Mouse (Mus musculus): ENCODE measurements at regions not wholly inside any gene's neighbourhood (a gene's known extent, or its start where the extent isn't known, plus 50 kb on each side); places are given as distances from the start of the nearest gene placed in this dataset.

DNA sequence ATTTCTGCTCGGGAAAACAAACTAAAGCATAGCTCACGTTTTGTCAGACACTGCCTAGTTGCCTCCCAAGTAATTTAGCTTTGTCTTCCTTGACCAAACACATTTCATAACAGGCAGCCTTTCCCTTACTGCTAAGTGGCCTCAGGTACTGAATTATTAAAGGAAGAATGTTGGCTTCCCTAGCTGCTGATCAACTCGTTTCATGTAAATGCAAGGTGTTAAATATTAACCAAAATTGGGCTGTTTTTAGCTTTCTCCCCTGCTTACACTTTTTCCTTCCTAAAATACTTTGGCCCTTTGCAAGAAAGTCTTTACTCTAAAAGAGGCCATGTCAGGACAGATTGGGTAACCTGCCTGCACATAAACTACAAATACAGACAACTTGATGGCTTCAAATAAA is 265.4 kb downstream of the Pmp22 start:
- Histone ChIP-seq H3K4me3 (ENCODE audit: low read depth, low read length) (no peak overlapping the region), H3K36me3 (ENCODE audit: control insufficient read depth, insufficient read depth, low read length) (no peaks in the 10 kb centered on the region), H3K9ac (ENCODE audit: low read depth, low read length) (no peak overlapping the region), H3K4me1 (replicated peaks; ENCODE audit: control insufficient read depth, insufficient read depth, low read length) (no peaks in the 10 kb centered on the region), H3K27me3 (ENCODE audit: control insufficient read depth, insufficient read depth, low read length) (no peaks in the 10 kb centered on the region), H3K4me2 (replicated peaks; ENCODE audit: low read depth, low read length) (no peak overlapping the region), H3K27ac (ENCODE audit: low read depth, low read length) (no peak overlapping the region), H3K9me3 (ENCODE audit: control insufficient read depth, low read length) (no peaks in the 10 kb centered on the region)
- no peak for ATAC-seq (ENCODE audit: low FRiP score)
- no peak for DNase-seq (ENCODE audit: low spot score)
- WGBS: 79% methylated on average over 3 of the region's 3 CpGs

DNA sequence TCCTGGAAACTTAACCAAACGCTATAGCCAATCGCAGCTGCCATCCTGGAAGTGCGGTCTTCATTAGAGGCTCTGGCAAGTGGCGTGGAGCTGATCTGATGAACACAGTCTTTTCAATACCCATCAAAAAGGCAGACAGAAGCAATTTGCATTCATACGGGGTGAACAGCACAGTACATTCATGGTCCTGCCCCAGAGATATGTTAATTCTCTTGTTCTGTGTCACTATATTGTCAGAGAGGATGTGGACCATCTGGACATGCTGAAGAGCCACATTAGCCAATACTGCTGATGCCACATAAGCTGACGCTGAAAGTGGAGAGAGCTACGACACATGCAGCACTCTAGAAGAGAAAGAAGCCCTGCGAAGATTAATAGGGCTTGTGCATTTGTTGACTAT is 267.6 kb downstream of the Pmp22 start:
- Histone ChIP-seq H3K4me3 (ENCODE audit: low read depth, low read length) (no peak overlapping the region), H3K4me1 (replicated peaks; ENCODE audit: control insufficient read depth, insufficient read depth, low read length) (no peaks in the 10 kb centered on the region), H3K4me2 (replicated peaks; ENCODE audit: low read depth, low read length) (no peak overlapping the region), H3K9me3 (ENCODE audit: control insufficient read depth, low read length) (no peaks in the 10 kb centered on the region), H3K36me3 (ENCODE audit: control insufficient read depth, insufficient read depth, low read length) (no peaks in the 10 kb centered on the region), H3K27ac (ENCODE audit: low read depth, low read length) (no peak overlapping the region), H3K9ac (ENCODE audit: low read depth, low read length) (no peak overlapping the region), H3K27me3 (ENCODE audit: control insufficient read depth, insufficient read depth, low read length) (no peaks in the 10 kb centered on the region)
- peak; percentile 35 for DNase-seq (ENCODE audit: low spot score)
- WGBS: 52% methylated on average over 8 of the region's 8 CpGs
- ATAC-seq (ENCODE audit: low FRiP score): peak; percentile 82

DNA sequence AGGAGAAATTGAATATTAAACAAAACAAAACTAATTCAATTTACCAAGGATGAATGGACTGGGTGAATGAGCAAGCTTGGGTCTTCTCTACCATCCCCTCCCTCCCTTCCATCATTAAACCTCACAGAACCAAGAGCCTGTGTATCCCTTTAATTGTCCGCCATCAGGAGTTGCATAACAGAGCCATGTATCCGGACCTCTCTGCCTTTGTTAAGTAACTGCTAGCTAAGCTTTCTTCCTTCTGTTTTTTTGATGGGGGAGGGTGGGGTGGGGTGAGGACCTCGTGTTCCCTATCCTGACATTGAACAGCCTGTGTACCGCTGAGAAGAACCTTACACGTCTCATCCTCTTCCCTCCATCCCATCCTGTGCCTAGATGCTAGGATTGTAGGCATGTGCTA is 274.0 kb downstream of the Pmp22 start:
- Histone ChIP-seq H3K36me3 (ENCODE audit: control insufficient read depth, insufficient read depth, low read length) (no peaks in the 10 kb centered on the region), H3K9ac (ENCODE audit: low read depth, low read length) (no peak overlapping the region), H3K4me1 (replicated peaks; ENCODE audit: control insufficient read depth, insufficient read depth, low read length) (no peaks in the 10 kb centered on the region), H3K27me3 (ENCODE audit: control insufficient read depth, insufficient read depth, low read length) (no peaks in the 10 kb centered on the region), H3K4me3 (ENCODE audit: low read depth, low read length) (no peak overlapping the region), H3K27ac (ENCODE audit: low read depth, low read length) (no peak overlapping the region), H3K4me2 (replicated peaks; ENCODE audit: low read depth, low read length) (no peak overlapping the region), H3K9me3 (ENCODE audit: control insufficient read depth, low read length) (no peaks in the 10 kb centered on the region)
- 64% methylated on average over 5 of the region's 5 CpGs for WGBS
- ATAC-seq (ENCODE audit: low FRiP score): no peak
- DNase-seq (ENCODE audit: low spot score): no peak

DNA sequence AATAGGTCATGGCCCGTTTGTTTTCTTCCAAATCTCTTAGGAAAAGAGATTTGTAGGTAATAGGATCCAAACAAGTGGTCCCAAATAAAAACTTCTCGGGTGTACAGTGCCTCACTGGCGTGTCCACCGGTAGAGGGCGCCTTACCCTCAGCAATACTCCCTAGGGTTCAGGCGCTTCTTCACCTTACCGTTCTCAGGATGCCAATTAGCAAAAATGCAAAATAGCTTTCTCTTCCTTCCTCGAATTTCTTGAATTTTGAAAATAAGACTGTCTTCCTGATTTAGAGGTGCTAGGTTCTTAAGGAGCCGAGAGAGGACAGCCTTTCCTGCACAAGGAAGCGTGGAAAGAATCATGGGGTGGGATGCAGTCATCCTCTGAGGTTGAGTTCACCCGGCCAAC is 275.9 kb downstream of the Pmp22 start:
- Histone ChIP-seq H3K27me3 (ENCODE audit: control insufficient read depth, insufficient read depth, low read length) (no peaks in the 10 kb centered on the region), H3K36me3 (ENCODE audit: control insufficient read depth, insufficient read depth, low read length) (no peaks in the 10 kb centered on the region), H3K4me2 (replicated peaks; ENCODE audit: low read depth, low read length) (no peak overlapping the region), H3K4me3 (ENCODE audit: low read depth, low read length) (no peak overlapping the region), H3K27ac (ENCODE audit: low read depth, low read length) (no peak overlapping the region), H3K4me1 (replicated peaks; ENCODE audit: control insufficient read depth, insufficient read depth, low read length) (no peaks in the 10 kb centered on the region), H3K9me3 (ENCODE audit: control insufficient read depth, low read length) (no peaks in the 10 kb centered on the region), H3K9ac (ENCODE audit: low read depth, low read length) (no peak overlapping the region)
- ATAC-seq (ENCODE audit: low FRiP score) (no peak), DNase-seq (ENCODE audit: low spot score) (peak; percentile 84)
- 16% methylated on average over 11 of the region's 11 CpGs for WGBS

DNA sequence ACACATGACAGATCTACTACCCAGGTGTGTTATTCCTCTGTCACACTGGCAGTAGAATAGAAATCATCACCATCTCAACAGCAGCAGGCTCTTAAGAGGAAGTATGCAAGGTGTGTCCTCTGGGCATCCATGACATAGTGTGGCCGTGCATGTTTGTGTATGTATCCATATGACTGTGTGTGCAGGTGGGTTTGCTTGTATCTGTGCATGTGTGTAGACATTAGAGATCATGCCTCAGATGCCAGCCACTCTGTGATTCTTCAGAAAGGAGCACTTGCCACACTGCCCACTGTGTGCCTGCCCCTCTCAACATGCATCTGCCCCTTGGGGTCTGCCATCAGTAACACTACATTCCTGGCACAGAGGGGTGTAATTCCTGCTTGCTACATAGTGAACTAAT is 280.6 kb downstream of the Pmp22 start:
- DNase-seq (ENCODE audit: low spot score): no peak
- 94% methylated on average over 1 of the region's 1 CpGs for WGBS
- Histone ChIP-seq H3K9ac (ENCODE audit: low read depth, low read length) (no peak overlapping the region), H3K4me3 (ENCODE audit: low read depth, low read length) (no peak overlapping the region), H3K4me1 (replicated peaks; ENCODE audit: control insufficient read depth, insufficient read depth, low read length) (0 out of 2 replicates have a peak, but pooled peaks cover 8% of the 10 kb centered on the region), H3K36me3 (ENCODE audit: control insufficient read depth, insufficient read depth, low read length) (no peaks in the 10 kb centered on the region), H3K27ac (ENCODE audit: low read depth, low read length) (no peak overlapping the region), H3K9me3 (ENCODE audit: control insufficient read depth, low read length) (no peaks in the 10 kb centered on the region), H3K4me2 (replicated peaks; ENCODE audit: low read depth, low read length) (no peak overlapping the region), H3K27me3 (ENCODE audit: control insufficient read depth, insufficient read depth, low read length) (no peaks in the 10 kb centered on the region)
- ATAC-seq (ENCODE audit: low FRiP score): no peak

DNA sequence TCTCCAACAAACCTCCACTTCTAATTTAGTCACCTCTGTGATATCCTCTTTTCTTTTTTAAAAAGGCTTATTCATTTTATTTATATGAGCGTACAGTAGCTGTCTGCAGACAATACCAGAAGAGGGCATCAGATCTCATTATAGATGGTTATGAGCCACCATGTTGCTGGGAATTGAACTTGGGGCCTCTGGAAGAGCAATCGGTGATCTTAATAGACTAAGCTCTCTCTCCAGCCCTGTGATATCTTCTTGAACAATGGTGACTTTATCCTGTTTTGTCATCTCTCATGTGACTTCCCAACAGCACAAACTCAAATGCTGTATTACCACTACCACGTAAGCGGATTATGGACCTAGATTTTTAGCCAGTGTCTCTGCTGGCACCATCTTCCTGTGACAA is 282.1 kb downstream of the Pmp22 start:
- no peak overlapping the region for H3K4me3 ChIP-seq (ENCODE audit: low read depth, low read length)
- no peaks in the 10 kb centered on the region for H3K36me3 ChIP-seq (ENCODE audit: control insufficient read depth, insufficient read depth, low read length)
- no peak overlapping the region for H3K9ac ChIP-seq (ENCODE audit: low read depth, low read length)
- DNase-seq (ENCODE audit: low spot score) (no peak), ATAC-seq (ENCODE audit: low FRiP score) (no peak)
- 0 out of 2 replicates have a peak, but pooled peaks cover 8% of the 10 kb centered on the region for H3K4me1 ChIP-seq (replicated peaks; ENCODE audit: control insufficient read depth, insufficient read depth, low read length)
- H3K27me3 ChIP-seq (ENCODE audit: control insufficient read depth, insufficient read depth, low read length): no peaks in the 10 kb centered on the region
- no peak overlapping the region for H3K4me2 ChIP-seq (replicated peaks; ENCODE audit: low read depth, low read length)
- 95% methylated on average over 4 of the region's 4 CpGs for WGBS
- H3K9me3 ChIP-seq (ENCODE audit: control insufficient read depth, low read length): no peaks in the 10 kb centered on the region
- H3K27ac ChIP-seq (ENCODE audit: low read depth, low read length): no peak overlapping the region

DNA sequence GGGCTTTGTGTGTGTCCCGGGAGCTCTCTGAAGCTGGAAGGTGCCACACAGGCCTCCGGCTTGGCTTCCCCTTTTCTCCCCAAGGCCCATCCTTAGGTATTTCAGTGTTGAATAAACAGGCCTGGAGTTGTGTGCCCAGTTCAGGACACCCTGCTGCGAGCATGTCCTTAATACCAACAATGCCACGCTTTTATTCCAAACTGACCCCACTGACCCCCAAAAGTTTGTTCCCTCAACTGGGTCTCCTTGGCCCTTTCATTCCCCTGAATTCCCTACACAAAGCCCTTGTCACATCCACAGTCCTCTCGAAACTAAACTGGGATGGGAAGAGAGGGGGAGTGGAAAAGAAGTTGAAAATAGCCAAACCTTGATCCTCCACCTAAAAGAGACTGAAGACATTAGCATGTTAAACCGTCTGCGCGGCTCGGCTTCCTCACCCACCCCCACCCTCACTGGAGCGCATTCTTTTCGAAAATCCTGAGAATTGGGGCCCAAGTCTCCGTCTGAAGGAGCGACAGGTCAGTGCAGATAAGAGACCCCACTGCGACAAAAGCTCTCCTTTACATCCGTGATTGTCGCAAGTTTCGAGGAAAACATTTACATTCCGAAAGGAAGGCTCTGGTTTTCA is 283.7 kb downstream of the Pmp22 start:
- DNase-seq (ENCODE audit: low spot score) (peak; percentile 73), ATAC-seq (ENCODE audit: low FRiP score) (peak; percentile 76)
- no peak overlapping the region for H3K9ac ChIP-seq (ENCODE audit: low read depth, low read length)
- WGBS: 2% methylated on average over 18 of the region's 18 CpGs
- no peak overlapping the region for H3K4me3 ChIP-seq (ENCODE audit: low read depth, low read length)
- H3K9me3 ChIP-seq (ENCODE audit: control insufficient read depth, low read length): no peaks in the 10 kb centered on the region
- 0 out of 2 replicates have a peak, but pooled peaks cover 8% of the 10 kb centered on the region for H3K4me1 ChIP-seq (replicated peaks; ENCODE audit: control insufficient read depth, insufficient read depth, low read length)
- no peaks in the 10 kb centered on the region for H3K36me3 ChIP-seq (ENCODE audit: control insufficient read depth, insufficient read depth, low read length)
- peak overlapping the region; percentile 40 for H3K4me2 ChIP-seq (replicated peaks; ENCODE audit: low read depth, low read length)
- peak overlapping the region; percentile 48 for H3K27ac ChIP-seq (ENCODE audit: low read depth, low read length)
- H3K27me3 ChIP-seq (ENCODE audit: control insufficient read depth, insufficient read depth, low read length): no peaks in the 10 kb centered on the region

DNA sequence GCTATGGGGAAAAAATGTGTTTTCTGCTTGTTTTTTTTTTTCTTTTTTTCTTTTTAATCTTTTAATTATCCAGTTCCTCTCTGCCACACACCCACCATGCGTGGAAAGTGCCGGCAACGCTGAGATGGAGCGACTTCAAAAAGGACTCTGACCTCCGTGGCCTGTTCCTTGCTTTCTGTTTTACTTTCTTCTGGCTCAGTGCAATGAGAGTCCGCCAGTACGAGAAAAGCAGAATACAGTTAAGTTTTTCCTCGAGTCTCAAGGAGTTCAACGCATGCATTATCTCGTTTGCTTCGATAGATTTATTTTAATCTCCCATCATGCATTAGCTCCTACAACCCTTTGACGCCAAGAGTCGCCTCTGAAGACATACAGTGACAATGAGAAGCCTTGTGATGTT is 284.3 kb downstream of the Pmp22 start:
- Histone ChIP-seq H3K4me3 (ENCODE audit: low read depth, low read length) (no peak overlapping the region), H3K4me1 (replicated peaks; ENCODE audit: control insufficient read depth, insufficient read depth, low read length) (0 out of 2 replicates have a peak, but pooled peaks cover 8% of the 10 kb centered on the region), H3K27me3 (ENCODE audit: control insufficient read depth, insufficient read depth, low read length) (no peaks in the 10 kb centered on the region), H3K27ac (ENCODE audit: low read depth, low read length) (peak overlapping the region; percentile 48), H3K36me3 (ENCODE audit: control insufficient read depth, insufficient read depth, low read length) (no peaks in the 10 kb centered on the region), H3K9ac (ENCODE audit: low read depth, low read length) (no peak overlapping the region), H3K4me2 (replicated peaks; ENCODE audit: low read depth, low read length) (peak overlapping the region; percentile 40), H3K9me3 (ENCODE audit: control insufficient read depth, low read length) (no peaks in the 10 kb centered on the region)
- DNase-seq (ENCODE audit: low spot score) (peak; percentile 37), ATAC-seq (ENCODE audit: low FRiP score) (no peak)
- 9% methylated on average over 13 of the region's 13 CpGs for WGBS

DNA sequence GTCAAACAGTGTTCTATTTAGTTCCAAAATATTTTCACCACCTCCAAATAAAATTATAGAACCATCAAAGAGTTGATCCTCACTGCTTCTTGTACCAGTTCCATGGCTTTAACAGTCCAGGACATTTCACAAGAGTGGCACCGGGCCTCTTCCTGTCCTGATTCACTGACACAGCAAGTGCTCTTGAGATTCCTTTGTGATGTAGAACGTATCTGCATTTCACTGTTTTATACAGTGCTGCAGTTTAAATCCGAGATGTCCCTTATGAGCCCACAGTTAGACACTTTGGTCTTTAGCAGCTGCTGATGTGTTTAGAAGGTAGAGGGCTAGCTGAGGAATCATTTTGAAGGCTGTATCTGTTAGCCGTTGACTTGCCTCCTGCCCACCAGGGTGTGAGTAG is 284.8 kb downstream of the Pmp22 start:
- WGBS: 41% methylated on average over 4 of the region's 4 CpGs
- H3K9ac ChIP-seq (ENCODE audit: low read depth, low read length): no peak overlapping the region
- H3K4me2 ChIP-seq (replicated peaks; ENCODE audit: low read depth, low read length): no peak overlapping the region
- H3K4me1 ChIP-seq (replicated peaks; ENCODE audit: control insufficient read depth, insufficient read depth, low read length): 0 out of 2 replicates have a peak, but pooled peaks cover 8% of the 10 kb centered on the region
- no peak overlapping the region for H3K4me3 ChIP-seq (ENCODE audit: low read depth, low read length)
- no peak for DNase-seq (ENCODE audit: low spot score)
- no peak overlapping the region for H3K27ac ChIP-seq (ENCODE audit: low read depth, low read length)
- no peak for ATAC-seq (ENCODE audit: low FRiP score)
- no peaks in the 10 kb centered on the region for H3K36me3 ChIP-seq (ENCODE audit: control insufficient read depth, insufficient read depth, low read length)
- no peaks in the 10 kb centered on the region for H3K27me3 ChIP-seq (ENCODE audit: control insufficient read depth, insufficient read depth, low read length)
- no peaks in the 10 kb centered on the region for H3K9me3 ChIP-seq (ENCODE audit: control insufficient read depth, low read length)
